Mouse (Mus musculus) splenic B cell, adult 2 months (primary cell): Measurements from ENCODE around the gene Baiap2l2.
A peak's percentile ranks its signal among the peaks of the same experiment; 100 is the strongest.
"Not testable (repeated sequence)": the region's sequence is repeated elsewhere in the genome, so short reads cannot be mapped to it uniquely, and the experiment has no call there.

Experiments
- DNase-seq: peaks from one replicate; pipeline ENCODE4 v3.0.0-alpha.2; 2011; ENCODE audit warnings: low read depth, low spot score
- H3K27me3 ChIP-seq: 2 replicates; pipeline ENCODE4 v1.6.1; 2012; ENCODE audit warnings: mild to moderate bottlenecking, low read length, moderate library complexity, mixed read lengths; ENCODE audit not compliant: control insufficient read depth, poor library complexity, insufficient read depth, severe bottlenecking
- H3K36me3 ChIP-seq: 2 replicates; pipeline ENCODE4 v1.6.1; 2012; ENCODE audit warnings: mild to moderate bottlenecking, low read length, moderate library complexity, mixed read lengths; ENCODE audit not compliant: control insufficient read depth, poor library complexity, insufficient read depth, severe bottlenecking

Gene Baiap2l2

GRCm38 (mm10) chr15:79229058-79229821 lies 56.1 kb downstream of the Baiap2l2 start, which contains the start of the genes Pick1 and Gm49486:
Pick1 (plus strand) TSS chr15:79229173.
Gm49486 (plus strand) TSS chr15:79229391.
- DNase-seq: peak; percentile 92
- Histone ChIP-seq H3K27me3 (no peaks in the 10 kb centered on the region), H3K36me3 (no peaks in the 10 kb centered on the region; the same call in 1 of the 2 replicates)

GRCm38 (mm10) chr15:79225780-79226179 lies 59.6 kb downstream of the Baiap2l2 start:
- not testable (repeated sequence) for H3K36me3 ChIP-seq, DNase-seq, H3K27me3 ChIP-seq

- H3K36me3 ChIP-seq: no peaks in the 10 kb centered on the region
- H3K27me3 ChIP-seq: no peaks in the 10 kb centered on the region
- DNase-seq: peak; percentile 88
Observed at GRCm38 (mm10) chr15:79224685-79225084, 60.7 kb downstream of the Baiap2l2 start.

GRCm38 (mm10) chr15:79223641-79224040 lies 61.7 kb downstream of the Baiap2l2 start:
- no peaks in the 10 kb centered on the region for H3K27me3 ChIP-seq
- no peak for DNase-seq
- H3K36me3 ChIP-seq: no peaks in the 10 kb centered on the region

GRCm38 (mm10) chr15:79219572-79219971 lies 65.8 kb downstream of the Baiap2l2 start:
- Histone ChIP-seq H3K36me3 (no peaks in the 10 kb centered on the region), H3K27me3 (no peaks in the 10 kb centered on the region)
- no peak for DNase-seq

GRCm38 (mm10) chr15:79216191-79216590 lies 69.1 kb downstream of the Baiap2l2 start:
- no peaks in the 10 kb centered on the region for H3K36me3 ChIP-seq
- H3K27me3 ChIP-seq: no peaks in the 10 kb centered on the region
- DNase-seq: no peak

GRCm38 (mm10) chr15:79213591-79213990 lies 71.7 kb downstream of the Baiap2l2 start:
- no peak for DNase-seq
- Histone ChIP-seq H3K27me3 (no peaks in the 10 kb centered on the region), H3K36me3 (no peaks in the 10 kb centered on the region)

GRCm38 (mm10) chr15:79212750-79213446 lies 72.4 kb downstream of the Baiap2l2 start:
- Histone ChIP-seq H3K36me3 (no peaks in the 10 kb centered on the region), H3K27me3 (no peaks in the 10 kb centered on the region)
- DNase-seq: no peak

GRCm38 (mm10) chr15:79210357-79210756 lies 75.0 kb downstream of the Baiap2l2 start:
- DNase-seq: no peak
- no peaks in the 10 kb centered on the region for H3K27me3 ChIP-seq
- no peaks in the 10 kb centered on the region for H3K36me3 ChIP-seq

- Histone ChIP-seq H3K27me3 (no peaks in the 10 kb centered on the region), H3K36me3 (no peaks in the 10 kb centered on the region)
- peak; percentile 89 for DNase-seq
Observed at GRCm38 (mm10) chr15:79208758-79209439, 76.4 kb downstream of the Baiap2l2 start.

- DNase-seq: no peak
- no peaks in the 10 kb centered on the region for H3K36me3 ChIP-seq
- H3K27me3 ChIP-seq: no peaks in the 10 kb centered on the region
Observed at GRCm38 (mm10) chr15:79208211-79208610, 77.1 kb downstream of the Baiap2l2 start.
